Mouse (Mus musculus) urinary bladder, adult 2 months (tissue): ENCODE data around the gene A930009A15Rik. TPM values are rescaled to one million over a fixed set of nuclear protein-coding genes. Genes with fewer than 3 reads are reported as not detected.

Experiments
- DNase-seq: peaks from one replicate; pipeline ENCODE4 v3.0.0; 2022; ENCODE audit warnings: low spot score
- polyA plus RNA-seq: library from polyadenylated mRNA; depleted of rRNA; stranded (reverse); fragments of >200 nt; gene quantifications from 2 replicates; pipeline ENCODE4 v1.2.3, GENCODE M21; 2012; rRNA removed

The A930009A15Rik gene
- not detected in 2 replicates for polyA plus RNA-seq

GRCm38 (mm10) chr10:115569712-115570491, at the start of gene A930009A15Rik:
A930009A15Rik (plus strand) TSS chr10:115569986.
- DNase-seq, result no peak

DNA sequence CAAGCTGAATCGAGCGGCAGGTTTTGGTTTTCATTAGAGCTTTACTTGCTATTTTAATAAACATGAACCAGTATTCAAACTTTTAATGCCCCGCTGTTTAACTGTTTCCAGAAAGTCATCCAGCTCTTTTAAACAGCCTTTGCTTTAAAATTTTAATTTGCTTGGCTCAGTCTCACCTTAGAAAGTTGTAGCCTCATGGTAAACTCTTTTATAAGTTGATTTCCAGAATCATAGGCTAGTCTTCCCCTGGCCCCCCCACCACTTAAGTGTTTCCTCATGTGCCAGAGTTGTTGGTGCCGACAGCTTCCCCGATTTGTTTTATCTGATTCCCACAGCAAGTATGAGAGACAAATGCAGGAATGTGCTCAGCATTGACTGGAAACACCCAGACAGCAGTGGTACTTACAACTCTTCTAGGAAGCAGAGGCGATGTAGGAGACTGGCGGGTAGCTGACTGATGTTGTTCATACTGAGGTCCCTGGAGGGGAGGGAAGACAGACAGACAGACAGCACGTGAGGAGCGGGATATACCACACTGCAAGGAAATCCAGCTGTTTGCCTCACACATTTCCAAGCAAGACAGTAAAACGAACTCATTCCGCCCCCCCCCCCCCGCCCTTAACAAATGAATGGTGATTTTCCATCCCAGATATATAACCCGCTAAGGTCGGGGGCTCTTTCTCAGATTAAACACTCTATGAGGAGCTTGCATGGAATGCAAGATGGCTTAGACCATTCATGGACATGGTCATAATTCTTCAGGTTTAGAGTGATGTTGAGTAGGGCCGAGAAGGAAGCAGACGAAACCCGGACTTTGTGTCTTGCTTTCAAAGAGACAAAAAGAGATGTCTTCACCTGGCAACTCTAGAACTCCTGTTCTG, 49.3 kb upstream of the A930009A15Rik start:
- no peak for DNase-seq

GRCm38 (mm10) chr10:115521081-115521451, 48.7 kb upstream of the A930009A15Rik start:
- no peak for DNase-seq

DNA sequence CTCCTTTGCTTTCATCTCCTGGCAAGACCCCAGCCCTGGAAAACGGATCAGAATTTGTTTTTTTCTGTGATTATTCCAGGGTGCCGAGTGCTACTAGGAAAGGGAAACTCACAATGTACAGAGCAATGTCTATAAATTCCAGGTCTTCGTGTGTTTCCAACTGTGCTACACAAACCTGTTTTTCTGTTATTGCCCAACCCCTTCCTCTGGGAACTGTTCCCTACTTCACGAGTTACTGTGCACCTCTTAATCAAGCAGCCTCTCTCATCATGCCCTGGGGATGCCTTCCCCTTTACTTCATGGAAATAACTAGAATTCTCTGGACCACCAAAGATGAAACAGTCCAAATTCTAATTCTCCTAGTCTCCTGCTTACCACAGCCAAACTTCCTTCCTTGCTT, 40.9 kb upstream of the A930009A15Rik start:
- no peak for DNase-seq

DNA sequence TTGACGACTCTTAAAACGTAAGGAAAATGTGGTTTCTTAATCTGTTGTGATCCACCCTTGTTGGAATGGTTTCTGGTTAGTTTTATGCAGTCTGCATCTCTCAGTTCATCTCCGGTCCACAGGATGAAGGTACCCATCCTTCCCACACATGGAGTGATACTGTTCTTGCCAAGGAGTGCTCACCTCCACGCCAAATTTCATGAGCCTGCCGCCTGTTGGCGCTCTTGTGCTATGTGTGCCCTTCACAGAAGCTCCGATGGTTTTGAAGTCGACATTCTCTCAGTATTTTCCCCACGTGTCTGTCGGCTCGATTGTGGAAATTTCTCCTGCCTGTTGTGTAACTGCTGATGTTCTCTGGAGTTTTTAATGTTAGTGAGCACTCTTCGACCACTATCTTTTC, 40.0 kb upstream of the A930009A15Rik start:
- DNase-seq, result no peak

GRCm38 (mm10) chr10:115530746-115531145, 39.0 kb upstream of the A930009A15Rik start:
- no peak for DNase-seq

DNA sequence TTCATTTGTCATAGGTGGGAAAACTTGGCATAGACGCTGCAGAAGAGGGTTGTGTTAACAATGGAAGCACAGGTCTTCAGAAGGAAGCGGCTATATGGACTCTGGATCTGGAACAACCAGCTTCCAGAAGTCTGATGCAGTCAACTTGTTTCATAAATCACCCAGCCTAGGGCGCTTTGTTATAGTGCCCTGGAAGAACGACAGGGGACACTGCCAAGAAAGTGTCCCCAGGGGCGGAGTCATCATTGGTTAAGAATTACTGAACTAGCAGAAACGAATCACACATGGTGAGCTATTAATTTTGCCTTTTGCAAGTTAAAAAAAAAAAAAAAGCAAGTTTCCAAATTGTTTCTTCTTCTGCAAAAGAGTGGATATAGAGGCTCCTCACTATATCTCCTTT, 26.9 kb upstream of the A930009A15Rik start:
- DNase-seq, result no peak

DNA sequence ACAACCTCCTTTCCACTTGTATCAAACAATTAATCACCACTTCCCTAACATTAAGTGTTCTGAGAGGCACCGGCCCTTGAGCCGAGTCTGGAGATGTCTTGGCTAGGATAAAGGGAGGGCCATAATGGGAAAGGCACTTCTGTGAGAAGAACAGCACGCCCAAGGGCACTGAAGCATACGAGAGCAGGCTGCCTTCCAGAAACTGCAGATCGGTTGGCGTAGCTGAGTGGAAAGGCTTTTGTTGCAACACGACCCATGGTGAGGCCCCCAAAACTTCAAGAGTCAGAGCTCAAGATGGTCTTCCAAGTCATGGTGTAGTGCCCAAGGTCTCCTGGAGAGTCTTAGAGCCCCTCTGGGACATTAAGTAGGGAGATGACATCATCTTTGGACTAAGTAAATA, 19.5 kb upstream of the A930009A15Rik start:
- no peak for DNase-seq

GRCm38 (mm10) chr10:115551069-115551468, 18.7 kb upstream of the A930009A15Rik start:
- no peak for DNase-seq

DNA sequence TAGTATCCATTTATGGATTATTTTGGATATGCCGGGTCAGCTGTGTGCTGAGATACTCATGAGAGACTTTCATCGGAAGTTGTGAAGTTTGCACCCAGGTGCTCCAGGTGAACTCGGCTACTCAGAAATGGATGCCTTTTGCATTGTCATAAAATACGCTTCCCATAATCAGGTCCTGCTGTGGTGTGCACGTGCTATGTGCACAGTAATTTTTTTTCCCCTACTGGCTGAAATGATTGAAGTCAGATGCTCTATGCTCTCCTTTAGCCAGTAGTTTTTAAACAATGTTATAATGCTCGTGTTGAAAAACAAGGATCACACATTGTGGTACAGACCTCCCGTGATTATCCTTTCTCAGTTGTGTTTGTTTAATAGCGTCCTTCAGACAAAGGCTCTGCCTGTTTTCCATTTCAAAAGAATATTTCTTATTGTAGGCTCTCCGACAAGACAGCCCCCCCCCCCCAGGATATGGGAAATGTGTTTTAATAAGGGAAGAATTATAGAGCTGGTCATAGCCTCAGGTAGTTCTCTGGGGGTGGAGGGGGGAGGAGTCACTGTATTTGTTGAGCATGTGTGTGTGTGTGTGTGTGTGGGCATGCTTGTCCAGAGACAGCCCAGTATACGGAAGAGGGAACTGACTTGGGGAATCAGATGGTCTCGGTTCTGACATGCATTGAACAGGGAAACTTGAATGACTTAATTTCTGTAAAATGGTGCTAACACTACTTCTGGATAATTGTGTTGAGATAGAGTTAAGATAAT, 16.3 kb upstream of the A930009A15Rik start:
- DNase-seq, result no peak

GRCm38 (mm10) chr10:115555191-115555765, 14.5 kb upstream of the A930009A15Rik start:
- no peak for DNase-seq

DNA sequence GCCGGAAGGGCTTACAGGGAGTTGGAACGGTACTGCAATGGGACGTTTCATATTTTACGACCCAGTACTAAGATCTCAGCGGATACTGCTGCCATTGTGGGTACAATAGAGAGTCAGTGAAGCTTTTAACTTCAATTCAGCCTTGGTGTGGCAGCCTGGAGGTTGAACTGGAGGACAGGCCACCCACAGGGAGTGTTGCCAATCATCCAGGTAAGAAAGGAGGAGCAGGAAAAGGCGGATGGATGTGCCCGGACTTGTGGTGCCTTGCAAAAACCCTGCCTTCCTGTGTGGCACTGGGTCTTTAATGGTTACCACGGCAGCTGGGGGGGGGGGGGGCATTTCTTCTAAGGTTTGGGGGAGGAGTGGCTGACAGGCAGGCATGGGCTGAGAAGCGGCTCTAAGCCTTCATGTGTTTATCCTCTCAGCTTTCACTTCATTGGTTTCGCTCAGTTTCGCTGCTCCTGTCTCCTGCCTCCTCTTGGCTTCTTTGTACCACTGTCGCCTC, 13.0 kb upstream of the A930009A15Rik start:
- DNase-seq, result no peak

DNA sequence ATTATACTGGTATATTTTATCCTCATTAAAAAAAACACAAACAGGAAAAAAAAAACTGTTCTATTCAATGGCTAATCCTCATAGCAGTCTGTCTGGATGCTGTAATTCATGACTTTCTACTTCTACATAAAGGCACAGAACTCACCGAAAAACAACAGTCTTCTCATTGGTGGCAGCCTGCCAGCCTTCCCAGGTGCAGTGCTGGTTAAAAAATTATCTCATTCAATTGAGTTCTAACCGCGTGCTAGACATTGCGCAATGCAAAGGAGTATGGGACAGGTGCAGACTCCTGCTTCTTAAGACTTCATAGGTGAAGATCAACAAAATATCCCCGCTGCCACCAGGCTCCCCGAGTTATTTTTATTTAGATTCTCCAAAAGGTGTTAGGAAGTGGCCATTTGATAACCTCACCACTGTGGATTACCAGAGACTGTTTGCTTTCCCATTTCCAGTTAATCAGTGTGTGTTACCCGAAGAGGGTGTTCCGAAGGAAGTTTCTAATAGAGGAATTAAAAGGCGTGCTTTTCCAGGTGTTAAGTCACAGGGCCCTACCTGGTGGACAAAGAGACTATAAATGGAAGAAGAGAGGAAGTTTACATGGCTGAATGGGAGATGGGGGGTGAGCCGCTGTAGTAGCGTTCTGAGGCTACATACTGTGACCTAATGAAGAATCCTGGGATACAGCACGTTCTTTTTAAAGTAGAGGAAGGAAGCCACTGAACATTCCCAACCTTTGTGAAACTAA, 8.5 kb upstream of the A930009A15Rik start:
- no peak for DNase-seq

- no peak for DNase-seq
Measured at GRCm38 (mm10) chr10:115562911-115563686, 6.7 kb upstream of the A930009A15Rik start.

GRCm38 (mm10) chr10:115563961-115564360, 5.8 kb upstream of the A930009A15Rik start:
- DNase-seq, result no peak

DNA sequence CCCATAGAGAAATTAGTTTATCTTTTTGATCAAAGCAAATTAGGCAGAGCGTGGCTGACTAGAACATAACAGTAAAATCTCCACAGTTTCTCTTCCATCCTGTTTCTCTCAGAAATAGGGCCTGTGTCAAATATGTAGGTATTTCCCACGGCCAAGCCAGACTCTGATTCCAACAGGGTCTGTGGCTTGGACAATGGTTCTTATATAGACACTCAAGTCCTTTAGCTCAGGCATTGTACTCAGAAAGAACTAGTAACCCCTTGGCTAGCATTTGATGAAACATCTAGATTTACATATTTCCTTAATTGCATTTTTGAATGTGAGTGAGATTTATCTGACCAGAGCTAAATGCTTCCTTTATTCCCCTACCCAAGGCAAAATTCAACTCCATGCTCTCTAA, 791 bp downstream of the A930009A15Rik start:
- DNase-seq, result no peak

DNA sequence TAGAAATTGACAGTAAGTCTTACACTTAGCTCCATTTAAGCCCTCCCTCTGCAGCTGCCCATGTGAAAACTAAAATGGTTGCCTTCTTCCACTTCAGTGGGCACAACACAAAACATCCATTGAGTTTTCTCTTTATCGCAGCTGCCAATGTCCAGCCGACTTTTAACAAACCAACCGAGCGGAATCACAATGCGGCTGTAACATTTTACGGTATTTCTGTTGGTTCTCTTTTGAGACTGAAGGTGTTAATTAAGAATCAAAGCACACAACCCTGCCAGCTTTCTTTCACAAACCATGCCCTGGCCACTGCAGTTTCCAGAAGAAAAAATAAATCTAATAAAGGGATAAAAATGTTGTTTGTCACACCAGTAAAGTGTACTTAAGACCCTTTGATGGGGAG, 1.5 kb downstream of the A930009A15Rik start:
- no peak for DNase-seq

- DNase-seq, result no peak
Measured at GRCm38 (mm10) chr10:115571734-115572440, 2.1 kb downstream of the A930009A15Rik start.

GRCm38 (mm10) chr10:115579076-115579475, 9.3 kb downstream of the A930009A15Rik start:
- DNase-seq, result no peak
